Mouse (Mus musculus) fibroblast of lung, adult 2 months (primary cell): ENCODE measurements around the gene Cbx3.

Experiments
- DNase-seq: peaks from one replicate; pipeline ENCODE4 v3.0.0-alpha.2; 2011; ENCODE audit warnings: low read depth

Cbx3 gene

DNA sequence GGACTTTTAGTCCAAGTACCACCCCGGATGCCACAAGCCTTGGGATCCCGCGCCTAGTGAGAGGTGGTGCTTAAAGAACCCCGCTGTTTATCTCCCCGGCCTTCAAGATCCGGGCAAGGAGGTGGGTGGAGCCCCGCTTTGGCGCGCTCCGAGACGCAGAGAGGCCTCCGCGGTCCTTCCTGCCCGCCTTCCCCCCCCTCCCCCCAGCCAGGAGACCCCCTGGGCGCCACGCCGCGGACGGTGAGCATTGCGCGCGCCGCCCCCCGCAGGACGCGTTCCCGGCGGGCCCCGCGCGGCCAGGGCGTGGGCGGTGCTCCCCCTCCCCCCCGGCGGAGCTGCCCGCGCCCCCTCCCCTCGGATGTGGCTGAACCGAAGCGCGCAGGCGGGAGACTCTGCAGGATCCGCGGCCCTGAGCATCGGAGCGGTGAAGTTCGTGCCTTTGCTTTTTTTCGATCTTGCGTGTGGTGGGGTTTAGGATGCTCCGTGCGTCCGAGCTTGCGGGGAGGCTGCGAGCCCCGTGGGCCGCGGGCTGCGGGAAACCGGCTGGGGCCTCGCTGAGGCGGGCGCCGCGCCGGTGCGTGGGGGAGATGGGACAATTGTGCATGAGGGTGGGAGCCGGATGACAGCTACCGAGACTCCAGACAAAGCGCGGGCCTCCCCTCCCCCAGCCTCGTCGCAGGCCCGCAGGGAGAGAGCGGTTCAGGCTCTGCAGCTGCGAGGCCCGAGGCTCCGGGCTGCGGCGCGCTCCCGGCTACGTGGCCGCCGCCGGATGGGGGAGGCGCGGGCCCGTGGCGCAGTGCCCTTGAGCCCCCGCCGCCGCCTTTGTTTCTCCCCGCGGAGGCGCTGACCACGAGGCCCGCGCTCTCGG lies at the start of gene Cbx3:
Gene Cbx3 (plus strand): TSS at position 50 of the 868 bp plus-strand sequence.
- DNase-seq: no peak

- no peak for DNase-seq
Measured at GRCm38 (mm10) chr6:51423466-51424122, 46.6 kb upstream of the Cbx3 start.

DNA sequence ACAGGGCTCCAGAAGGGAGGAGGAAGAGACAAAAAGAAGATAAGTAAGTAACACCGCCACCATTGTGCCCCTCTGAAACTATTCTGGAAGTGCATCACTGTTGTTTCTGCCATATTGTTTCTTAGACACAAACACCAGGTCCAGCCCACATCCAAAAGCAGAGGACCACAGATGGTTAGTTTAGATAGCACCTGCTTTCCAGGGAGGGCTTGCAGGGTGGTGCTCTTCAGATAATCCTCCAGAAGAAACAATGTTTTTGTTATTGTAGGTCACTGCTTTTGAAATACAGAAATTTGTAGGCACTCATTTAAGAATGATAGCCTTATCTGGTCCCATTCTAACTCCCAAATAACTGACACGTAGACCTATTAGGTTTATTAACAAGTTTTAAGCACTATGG lies 45.6 kb upstream of the Cbx3 start:
- DNase-seq: no peak

DNA sequence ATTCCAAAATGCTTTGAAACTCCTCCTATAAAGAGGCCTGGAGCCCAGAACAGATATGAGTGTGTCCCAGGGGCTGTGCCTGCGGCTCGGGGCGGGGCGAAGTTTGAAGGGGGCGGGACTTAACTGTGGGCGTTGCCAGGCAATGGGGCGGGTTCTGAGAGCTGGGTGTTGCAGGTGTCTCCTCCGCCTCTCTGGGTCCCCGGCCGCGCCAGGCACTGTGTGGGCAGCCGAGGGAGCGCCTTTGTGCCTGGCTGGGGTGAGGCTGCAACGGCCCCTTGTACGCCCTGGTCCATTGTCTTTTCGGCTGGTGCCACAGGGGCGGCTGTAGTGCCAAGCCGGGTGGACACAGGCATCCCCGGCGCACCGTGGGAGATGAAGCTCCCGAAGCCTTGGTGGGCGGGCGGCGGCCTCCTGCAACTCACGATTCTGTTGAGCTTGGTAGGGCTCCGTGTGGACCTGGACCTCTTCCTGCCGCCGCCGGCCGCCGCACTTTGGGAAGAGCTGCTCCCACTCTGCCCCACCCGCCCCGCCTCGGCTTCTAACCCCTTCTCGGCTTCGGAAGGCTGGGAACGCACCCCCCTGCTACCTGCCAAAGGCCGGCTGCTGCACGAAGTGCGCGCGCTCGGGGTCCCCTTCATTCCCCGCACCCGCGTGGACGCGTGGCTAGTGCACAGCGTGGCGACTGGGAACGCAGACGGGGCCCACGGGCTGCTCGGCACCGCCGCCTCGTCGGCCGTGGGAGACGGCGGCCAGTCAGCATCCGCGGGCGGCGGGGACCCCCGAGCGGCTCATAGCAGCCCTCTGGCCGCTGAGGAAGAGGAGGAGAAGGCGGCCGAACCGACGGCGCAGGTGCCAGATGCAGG lies 37.4 kb upstream of the Cbx3 start, which contains the start of gene Nfe2l3:
Gene Nfe2l3 (plus strand): TSS at position 136 of the 863 bp plus-strand sequence.
- DNase-seq: no peak

DNA sequence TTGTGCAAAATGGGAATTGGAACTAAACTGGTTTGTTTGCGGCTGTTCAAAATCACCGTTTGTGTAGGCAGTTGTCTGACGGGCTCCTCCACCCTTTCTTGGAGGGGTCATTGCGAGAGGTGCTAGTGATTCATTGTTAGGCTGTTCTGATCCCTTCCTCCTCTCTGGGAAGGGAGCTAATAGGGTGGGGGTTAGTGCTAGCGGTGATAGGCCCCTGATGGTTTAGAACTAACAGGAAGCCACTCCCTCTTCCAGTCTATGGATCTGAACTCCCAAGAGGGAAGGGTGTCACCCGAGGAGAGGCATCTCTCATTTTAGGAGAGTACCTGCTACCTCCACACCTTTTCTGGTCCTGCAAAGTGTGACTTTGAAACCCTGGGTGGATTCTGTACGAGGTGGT lies 35.9 kb upstream of the Cbx3 start:
- DNase-seq: no peak

DNA sequence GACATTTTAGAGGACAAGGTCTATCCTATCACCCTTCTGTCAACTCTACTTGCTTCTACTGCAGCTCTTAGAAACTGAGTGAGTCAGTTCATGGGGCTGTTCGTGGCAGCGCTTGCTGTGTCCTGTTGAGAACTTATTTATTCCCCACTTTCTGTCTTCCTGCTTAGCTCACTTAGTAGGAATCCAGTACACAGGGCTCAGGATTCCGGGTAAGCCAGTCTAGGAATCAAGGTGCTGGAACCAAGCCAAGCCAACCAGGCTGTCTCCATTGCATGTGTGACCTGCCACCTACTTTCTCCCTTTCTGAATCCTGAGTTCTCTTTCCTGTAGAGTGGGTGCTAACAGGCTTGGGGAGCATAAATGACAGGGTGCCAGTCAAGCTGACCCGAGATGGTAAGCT lies 32.5 kb upstream of the Cbx3 start:
- no peak for DNase-seq

- no peak for DNase-seq
Measured at GRCm38 (mm10) chr6:51438826-51439330, 31.3 kb upstream of the Cbx3 start.

- no peak for DNase-seq
Measured at GRCm38 (mm10) chr6:51442191-51442835, 27.8 kb upstream of the Cbx3 start.

- DNase-seq: no peak
Measured at GRCm38 (mm10) chr6:51452927-51453503, 17.1 kb upstream of the Cbx3 start.

- DNase-seq: no peak
Measured at GRCm38 (mm10) chr6:51454949-51455348, 15.2 kb upstream of the Cbx3 start.

GRCm38 (mm10) chr6:51456198-51456597 lies 14.0 kb upstream of the Cbx3 start:
- DNase-seq: no peak

DNA sequence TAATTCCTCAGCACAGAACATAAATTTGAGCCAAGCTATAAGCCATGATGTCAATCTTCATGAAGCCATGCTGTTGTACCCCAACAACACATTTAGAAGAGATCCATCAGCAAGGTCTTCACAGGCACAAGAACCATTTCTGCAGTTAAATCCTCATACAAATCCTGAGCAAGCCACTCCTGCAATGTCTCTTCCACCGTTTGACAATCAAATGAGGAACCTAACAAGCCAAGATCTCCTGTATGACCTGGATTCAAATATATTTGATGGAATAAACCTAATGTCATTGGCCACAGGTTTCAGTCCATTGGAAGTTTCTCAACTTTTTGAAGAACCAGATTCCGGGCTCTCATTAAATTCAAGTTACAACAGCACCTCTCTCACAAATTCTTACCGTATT lies 12.9 kb upstream of the Cbx3 start:
- no peak for DNase-seq

DNA sequence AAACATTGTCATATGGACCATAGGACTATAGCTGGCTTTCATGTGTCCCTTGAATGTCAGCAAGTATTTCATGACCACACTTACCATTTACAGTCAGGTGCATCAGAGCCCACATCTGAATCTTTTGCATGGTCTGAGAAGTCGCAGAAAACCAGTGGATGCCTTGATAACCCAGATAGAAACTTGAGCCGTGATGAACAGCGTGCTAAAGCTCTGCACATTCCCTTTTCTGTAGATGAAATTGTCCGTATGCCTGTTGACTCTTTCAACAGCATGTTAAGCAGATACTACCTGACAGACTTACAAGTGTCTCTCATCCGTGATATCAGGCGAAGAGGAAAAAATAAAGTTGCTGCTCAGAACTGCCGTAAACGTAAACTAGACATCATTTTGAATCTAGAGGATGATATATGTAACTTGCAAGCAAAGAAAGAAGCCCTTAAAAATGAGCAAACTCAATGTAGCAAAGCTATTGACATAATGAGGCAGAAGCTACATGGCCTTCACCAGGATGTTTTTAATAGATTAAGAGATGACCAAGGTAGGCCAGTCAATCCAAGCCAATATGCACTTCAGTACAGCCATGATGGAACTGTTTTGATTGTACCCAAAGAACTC lies 12.3 kb upstream of the Cbx3 start:
- no peak for DNase-seq

GRCm38 (mm10) chr6:51458925-51459312 lies 11.2 kb upstream of the Cbx3 start:
- no peak for DNase-seq

DNA sequence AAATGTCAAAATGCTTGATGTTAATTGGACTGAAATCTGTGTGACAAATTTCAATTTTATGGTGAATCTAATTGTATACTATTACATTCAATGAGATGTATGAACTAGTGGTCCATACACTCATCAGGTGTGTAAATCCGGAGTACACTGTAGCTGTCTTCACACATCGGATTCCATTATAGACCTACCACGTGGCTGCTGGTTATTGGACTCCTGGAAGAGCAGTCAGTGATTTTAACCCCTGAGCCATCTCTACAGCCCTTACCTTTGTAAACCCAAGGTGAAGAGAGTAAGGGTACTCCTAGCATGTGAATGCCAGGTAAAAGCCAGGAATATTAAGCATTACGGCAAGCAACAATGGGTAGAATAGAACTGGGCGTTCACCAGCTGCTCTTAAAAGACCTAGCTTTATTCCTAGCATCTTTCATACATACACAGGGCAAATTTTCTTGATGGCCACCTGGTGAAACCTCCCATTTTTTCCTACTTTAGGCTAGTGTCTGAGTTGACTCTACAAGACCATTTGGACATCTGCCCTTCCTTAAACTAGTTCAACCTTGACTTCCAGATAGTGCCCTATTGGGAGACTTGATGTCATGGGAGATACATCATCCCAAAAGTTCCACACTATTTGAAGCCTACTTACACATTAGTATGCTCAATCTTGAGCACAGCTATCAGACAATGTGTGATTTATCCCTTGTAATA lies 10.7 kb upstream of the Cbx3 start:
- no peak for DNase-seq

- DNase-seq: no peak
Measured at GRCm38 (mm10) chr6:51460021-51460360, 10.2 kb upstream of the Cbx3 start.

GRCm38 (mm10) chr6:51460363-51460762 lies 9.8 kb upstream of the Cbx3 start:
- DNase-seq: no peak

DNA sequence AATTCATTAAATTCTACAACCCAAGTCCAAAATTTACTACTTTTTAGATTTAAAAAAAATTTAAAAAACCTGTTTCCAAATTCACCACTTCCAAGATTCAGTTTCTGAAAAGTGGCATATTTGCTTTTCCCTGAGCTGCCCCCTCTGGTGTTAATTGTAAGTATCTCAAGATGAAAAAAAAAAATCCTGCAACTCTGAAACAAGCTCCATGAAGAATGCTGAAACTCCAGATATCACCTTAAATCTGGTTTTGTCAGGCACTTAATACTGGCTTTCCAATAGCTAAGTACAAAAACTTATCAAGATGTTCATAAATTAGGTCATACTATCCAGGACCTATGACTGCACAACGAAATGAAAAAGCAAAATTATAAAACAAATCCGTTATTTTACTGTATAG lies 2.5 kb upstream of the Cbx3 start:
- no peak for DNase-seq

DNA sequence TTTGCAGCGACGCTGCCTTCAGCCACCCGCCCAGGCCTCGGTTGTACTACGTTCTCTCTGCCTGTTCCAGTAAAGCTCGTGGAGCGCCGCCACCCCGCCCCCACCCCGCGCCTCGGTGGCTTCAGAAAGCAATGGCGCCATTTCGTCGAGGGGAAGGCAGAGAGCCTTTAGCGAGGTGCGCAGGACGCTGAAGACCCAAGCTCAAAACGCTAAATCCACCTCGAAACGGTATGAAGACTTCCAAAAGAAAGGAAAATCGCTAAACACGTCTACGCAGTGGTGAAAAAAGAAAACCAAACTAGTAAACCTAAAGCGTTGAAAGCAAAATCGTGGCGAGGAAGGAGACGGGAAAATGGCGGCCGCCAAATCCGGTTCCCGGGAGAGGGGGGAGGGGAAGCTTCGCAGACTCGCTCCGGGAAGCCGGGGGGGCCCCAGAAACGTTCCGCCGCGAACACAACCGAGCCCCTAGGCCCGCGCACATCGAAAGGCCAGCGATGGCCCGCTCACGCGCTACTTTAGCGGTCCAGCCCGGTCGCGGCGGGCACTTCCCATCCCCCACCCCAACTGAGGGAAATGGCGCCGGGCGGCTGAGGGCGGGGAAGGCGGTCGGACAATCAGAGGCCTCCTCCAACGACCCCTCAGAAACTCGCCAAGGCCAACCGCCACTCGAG lies 1.1 kb upstream of the Cbx3 start:
- DNase-seq: peak; percentile 44
